Mouse (Mus musculus): ENCODE data around the gene AA986860. TPM values are rescaled to one million over a fixed set of nuclear protein-coding genes. Genes with fewer than 3 reads are reported as not detected.
A peak's percentile ranks its signal among the peaks of the same experiment; 100 is the strongest.

AA986860 gene
- polyA plus RNA-seq, 1 experiment: 2.5 TPM

DNA sequence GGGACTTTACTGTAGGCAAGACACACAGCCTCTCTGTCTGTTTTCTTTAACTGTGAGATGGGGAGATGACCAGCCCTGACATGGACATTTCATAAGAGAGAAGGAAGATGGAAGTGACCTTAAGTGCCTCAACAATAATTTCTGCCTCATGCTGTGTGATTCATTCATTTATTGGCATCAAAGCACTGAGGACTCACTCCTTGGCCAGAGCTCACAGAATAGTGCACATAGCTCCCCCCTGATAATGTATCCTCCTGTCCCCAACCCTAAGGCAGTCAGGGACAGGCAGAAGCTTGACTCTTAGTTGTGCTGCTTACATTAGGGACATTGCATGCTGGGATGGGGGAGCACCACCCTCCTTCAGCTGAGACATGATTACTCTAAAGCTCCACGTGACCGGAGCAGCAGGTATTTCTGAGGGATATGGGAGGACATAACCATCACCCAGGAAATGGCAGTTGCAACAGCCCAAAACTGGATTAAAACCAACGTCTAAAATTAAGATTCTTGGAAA lies 39.3 kb downstream of the AA986860 start:
- no peak for DNase-seq (ENCODE audit: extremely low spot score in 1 of 2, low spot score in 1 of 2)

DNA sequence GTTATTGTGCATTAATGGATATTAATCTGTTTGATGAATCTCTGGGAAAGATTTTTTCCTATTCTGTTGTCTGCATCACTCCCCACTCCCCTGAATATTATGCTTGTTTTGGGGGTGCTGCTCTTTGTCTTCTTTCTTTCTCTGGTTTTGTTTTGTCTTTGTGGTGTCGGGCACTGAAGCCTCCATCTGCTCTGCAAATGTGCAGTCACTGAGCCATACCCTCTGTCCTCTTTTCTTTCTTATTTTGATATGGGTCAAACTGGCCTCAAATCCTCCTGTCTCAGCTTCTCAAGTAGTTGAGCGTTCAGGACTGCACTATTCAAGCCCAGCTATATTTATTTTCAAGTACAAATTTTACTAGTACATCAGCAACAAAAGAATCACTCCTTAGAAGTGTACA lies 43.5 kb downstream of the AA986860 start:
- DNase-seq (ENCODE audit: extremely low spot score in 1 of 2, low spot score in 1 of 2): no peak

DNA sequence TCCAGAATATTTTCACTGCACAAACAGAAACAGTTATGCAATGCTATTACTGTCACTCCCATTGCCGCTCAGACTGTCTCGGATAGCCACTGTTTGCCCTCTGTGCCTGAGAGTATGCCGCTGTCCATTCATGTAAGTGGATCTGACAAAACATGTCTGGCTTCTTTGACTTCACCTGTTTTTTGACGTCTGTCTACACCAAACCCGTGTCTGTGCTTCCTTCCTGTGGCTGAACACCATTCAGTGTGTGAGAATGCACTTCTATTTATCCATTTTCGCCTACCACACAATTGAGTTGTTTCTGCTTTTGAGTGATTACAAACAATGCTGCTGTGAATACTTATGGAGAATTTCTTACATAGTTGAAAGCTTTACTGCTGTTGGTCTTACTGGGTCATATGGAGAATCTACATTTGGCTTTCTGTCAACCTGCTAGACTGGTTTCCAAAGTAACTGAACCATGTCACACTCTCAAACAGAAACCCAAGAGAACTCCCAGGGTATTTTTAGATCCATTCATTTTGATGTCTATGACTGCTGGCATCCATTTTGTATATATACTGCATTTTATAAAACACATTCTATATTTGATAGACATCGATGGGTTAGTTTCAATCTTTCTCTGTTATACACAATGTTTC lies 44.0 kb downstream of the AA986860 start:
- no peak for DNase-seq (ENCODE audit: extremely low spot score in 1 of 2, low spot score in 1 of 2)

DNA sequence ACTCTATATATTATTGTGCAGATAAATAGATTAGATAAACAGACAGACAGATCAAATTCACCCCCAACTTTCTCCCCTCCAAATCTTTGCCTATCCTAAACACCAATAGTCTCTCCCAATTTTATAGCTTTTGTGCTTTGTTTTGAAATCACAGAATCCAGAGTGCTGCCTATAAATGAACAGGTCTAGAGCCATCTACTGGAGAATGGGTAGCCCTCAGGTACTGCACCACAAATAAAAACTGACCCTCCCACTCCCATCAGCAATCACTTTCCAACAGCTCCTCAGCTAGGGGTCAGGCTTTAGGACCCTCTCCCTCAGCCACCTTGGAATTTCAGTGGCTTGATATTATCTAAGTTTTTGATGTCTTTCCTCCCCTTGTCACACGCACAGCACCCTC lies 44.9 kb downstream of the AA986860 start:
- no peak for DNase-seq (ENCODE audit: extremely low spot score in 1 of 2, low spot score in 1 of 2)

DNA sequence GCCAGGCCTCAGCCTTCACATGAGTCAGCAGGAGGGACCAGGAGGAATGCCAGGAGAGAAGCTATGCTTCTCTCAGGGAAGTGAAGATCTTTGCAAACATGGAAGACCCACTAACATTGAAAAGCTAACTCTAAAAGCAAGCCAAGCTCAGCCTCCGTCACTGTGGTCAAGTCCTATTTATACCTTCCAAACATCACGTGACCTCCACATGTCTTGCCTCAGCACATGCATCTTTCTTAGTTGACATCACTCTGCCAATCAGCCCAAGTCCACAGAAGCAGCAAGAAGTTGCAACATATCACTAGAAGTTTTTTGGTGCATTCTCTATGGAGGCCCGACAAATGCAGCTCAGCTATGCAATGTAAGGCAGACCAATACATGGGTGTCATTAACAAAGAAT lies 48.1 kb downstream of the AA986860 start:
- DNase-seq (ENCODE audit: extremely low spot score in 1 of 2, low spot score in 1 of 2): no peak

DNA sequence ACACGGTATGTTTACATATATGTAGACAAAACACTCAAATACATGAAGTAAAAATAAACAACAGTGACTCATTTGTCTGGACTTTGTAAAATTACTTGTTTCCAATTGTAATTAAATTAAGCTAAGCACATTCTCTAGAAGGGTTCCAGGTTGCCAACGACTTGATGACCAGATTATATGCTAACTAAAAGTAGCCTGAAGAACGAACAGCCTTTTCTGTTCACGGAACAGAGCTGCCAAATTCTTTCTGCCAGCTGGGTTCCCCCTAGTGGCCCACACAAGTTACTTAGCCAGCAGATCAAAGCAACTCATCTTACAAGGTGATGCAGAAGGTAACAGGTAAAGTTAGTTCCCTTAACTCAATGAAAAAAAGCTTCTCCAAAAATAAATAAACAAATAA lies 52.3 kb downstream of the AA986860 start:
- DNase-seq (ENCODE audit: extremely low spot score in 1 of 2, low spot score in 1 of 2): peak in 1 of 2 experiments; percentile 61

DNA sequence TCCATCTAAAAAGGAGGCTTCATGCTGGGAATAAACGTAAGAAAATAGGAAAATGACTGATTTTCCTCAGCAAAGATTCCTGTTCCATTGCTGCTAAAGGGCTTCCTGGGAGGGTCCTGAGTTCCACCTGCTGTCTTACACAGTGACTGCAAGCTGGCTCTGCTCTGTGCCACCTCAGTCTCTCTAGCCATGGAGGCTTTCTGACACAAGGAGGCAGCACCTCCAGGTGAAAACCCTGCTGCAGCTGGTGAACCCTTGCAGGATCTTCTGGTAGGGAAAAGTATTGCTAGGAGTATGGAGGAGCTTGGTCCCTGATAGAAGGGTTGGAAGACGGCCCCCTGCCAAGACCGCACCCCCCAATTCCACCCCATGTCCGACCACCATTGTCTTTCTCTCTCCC lies 55.2 kb downstream of the AA986860 start:
- no peak for DNase-seq (ENCODE audit: extremely low spot score in 1 of 2, low spot score in 1 of 2)

DNA sequence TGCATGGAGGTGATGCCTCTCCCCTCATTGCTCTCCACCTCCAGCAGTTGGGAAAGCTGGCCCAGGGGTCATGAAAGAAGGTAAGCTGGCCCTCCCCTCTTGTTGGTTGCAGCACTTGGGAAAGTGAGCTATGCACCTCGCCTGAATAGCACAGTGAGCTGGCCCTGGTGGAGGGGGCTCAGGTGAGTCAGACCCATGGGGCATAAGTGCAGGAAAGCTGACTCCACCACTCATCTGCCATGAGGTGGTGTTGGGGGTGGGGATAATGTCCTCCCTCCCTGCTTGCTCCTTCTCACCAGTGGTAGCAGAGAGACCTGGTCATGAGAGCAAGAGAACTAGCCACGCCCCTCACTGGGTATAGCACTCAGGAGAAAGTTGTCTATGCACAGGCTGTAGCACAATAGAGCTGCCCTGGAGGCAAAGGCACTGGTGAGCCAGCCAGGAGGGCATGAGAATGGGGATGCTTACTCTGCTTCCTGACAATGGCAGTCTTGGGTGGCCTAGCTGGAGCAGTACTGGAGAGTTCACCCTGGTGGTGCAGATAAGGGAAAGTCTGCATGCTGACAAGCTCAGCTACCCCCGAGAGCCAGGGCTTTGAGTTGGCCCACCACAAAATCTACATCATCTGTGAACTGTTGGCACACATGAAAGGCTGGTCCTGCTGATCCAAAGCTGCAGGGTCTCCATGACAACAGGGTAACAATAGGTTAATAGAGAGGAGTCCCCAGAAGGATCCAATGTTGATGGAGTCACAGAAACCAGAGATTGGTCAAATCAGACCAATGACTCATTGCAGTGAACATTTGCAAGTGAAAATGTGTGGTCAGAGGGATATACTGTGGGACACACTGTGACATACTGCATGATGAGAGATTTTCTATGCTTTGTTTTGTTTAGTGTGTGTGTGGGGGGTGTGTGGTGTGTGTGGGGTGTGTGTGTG lies 58.0 kb downstream of the AA986860 start:
- DNase-seq (ENCODE audit: extremely low spot score in 1 of 2, low spot score in 1 of 2): no peak

Other genes starting within 250 kb of the AA986860 start
- not detected in 2 replicates for gene Zp3r, start 102.4 kb upstream of the AA986860 start, polyA plus RNA-seq (2012; rRNA removed)
- 0.02 TPM in 1 of 2 replicates, not detected in the other for gene C4bp, start 70.3 kb upstream of the AA986860 start, polyA plus RNA-seq (2012; rRNA removed)
- 0.12 TPM in 1 of 2 replicates, not detected in the other for gene Gm29427, start 16.2 kb upstream of the AA986860 start, polyA plus RNA-seq (2012; rRNA removed)
- 7.8 and 7.9 TPM in 2 replicates for gene Yod1, start 14.6 kb upstream of the AA986860 start, polyA plus RNA-seq (2012; rRNA removed)
- 49.8 and 54.3 TPM in 2 replicates for gene Pfkfb2, start 2.7 kb upstream of the AA986860 start, polyA plus RNA-seq (2012; rRNA removed)
- 0.10 TPM in 1 of 2 replicates, not detected in the other for gene Fcamr, start 68.9 kb downstream of the AA986860 start, polyA plus RNA-seq (2012; rRNA removed)
- 0.04 and 0.11 TPM in 2 replicates for gene Pigr, start 94.7 kb downstream of the AA986860 start, polyA plus RNA-seq (2012; rRNA removed)
- 0.28 and 1.0 TPM in 2 replicates for gene Fcmr, start 133.7 kb downstream of the AA986860 start, polyA plus RNA-seq (2012; rRNA removed)
- gene Il24, start 155.5 kb downstream of the AA986860 start, polyA plus RNA-seq (2012; rRNA removed): not detected in 2 replicates
- gene Il20, start 179.5 kb downstream of the AA986860 start, polyA plus RNA-seq (2012; rRNA removed): not detected in 2 replicates
- gene Il19, start 208.1 kb downstream of the AA986860 start, polyA plus RNA-seq (2012; rRNA removed): not detected in 2 replicates